Mouse (Mus musculus) ES-Bruce4 (cell line): ENCODE results near the gene Psma7.

Experiments used
- CTCF ChIP-seq: IDR thresholded peaks from one replicate; pipeline ENCODE4 v1.8.1; 2011; ENCODE audit warnings: low read depth, low read length
- EP300 ChIP-seq: IDR thresholded peaks from 2 replicates; pipeline ENCODE4 v1.6.1; 2011; ENCODE audit warnings: low read depth, low read length; ENCODE audit not compliant: insufficient read depth
- POLR2A ChIP-seq: IDR thresholded peaks from one replicate; pipeline ENCODE4 v1.8.1; 2011; ENCODE audit warnings: low read length; ENCODE audit not compliant: insufficient read depth

GRCm38 (mm10) chr2:180087472-180087871 is 45.2 kb upstream of the Psma7 start:
- TF ChIP-seq POLR2A, result no peak
- peak; percentile 21 for TF ChIP-seq CTCF
- TF ChIP-seq EP300, result no peak
